Mouse (Mus musculus): ENCODE results near the gene Vat1l.

DNA sequence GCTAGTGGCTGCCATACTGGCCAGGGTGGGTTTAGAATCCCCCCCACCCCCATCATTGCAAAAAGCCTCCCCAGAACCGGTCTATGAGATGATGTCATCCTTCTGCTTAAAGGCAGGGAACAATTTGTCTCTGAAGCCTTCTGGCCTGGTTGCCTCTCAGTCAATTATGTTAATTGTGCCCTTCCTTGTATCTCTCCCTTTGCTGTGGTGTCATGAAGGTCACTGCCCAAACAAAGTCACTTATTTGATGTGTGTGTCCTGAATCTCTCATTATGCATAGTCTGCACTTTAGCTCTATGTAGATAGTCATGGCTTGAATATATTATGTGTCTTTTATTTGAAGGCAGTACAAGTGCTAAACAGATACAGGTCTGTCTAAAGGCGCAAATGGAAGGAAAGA is 92.8 kb downstream of the Vat1l start:
- TF ChIP-seq EP300 (optimal IDR thresholded peaks at IDR 0.05): no peak
- no peak for TF ChIP-seq CTCF (IDR thresholded peaks at IDR 0.05; ENCODE audit: low read depth)
